Mouse (Mus musculus): ENCODE data around the gene Ccl9.

Ccl9 gene

GRCm38 (mm10) chr11:83538705-83539314, 39.6 kb downstream of the Ccl9 start:
- no peak for DNase-seq (ENCODE audit: inconsistent ontology term)

DNA sequence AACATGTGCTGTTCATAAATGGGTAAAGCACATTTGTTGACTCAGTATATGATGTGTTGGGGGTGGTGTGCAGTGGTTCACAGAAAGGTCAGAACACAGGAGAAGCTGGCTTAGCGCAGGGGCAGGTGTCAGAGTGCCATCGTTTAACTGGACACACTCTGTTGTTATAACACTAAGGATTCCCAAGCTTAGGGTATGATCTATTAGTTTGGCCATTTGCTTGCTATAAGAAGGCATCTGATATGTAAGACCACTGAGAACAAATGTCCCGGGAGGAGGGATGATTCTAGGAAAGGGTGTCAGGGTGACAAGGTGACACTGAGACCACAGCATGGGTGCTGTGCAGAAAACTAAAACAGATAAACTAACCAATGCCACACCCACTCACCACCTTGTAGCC, 41.6 kb downstream of the Ccl9 start:
- no peak for DNase-seq (ENCODE audit: inconsistent ontology term)

DNA sequence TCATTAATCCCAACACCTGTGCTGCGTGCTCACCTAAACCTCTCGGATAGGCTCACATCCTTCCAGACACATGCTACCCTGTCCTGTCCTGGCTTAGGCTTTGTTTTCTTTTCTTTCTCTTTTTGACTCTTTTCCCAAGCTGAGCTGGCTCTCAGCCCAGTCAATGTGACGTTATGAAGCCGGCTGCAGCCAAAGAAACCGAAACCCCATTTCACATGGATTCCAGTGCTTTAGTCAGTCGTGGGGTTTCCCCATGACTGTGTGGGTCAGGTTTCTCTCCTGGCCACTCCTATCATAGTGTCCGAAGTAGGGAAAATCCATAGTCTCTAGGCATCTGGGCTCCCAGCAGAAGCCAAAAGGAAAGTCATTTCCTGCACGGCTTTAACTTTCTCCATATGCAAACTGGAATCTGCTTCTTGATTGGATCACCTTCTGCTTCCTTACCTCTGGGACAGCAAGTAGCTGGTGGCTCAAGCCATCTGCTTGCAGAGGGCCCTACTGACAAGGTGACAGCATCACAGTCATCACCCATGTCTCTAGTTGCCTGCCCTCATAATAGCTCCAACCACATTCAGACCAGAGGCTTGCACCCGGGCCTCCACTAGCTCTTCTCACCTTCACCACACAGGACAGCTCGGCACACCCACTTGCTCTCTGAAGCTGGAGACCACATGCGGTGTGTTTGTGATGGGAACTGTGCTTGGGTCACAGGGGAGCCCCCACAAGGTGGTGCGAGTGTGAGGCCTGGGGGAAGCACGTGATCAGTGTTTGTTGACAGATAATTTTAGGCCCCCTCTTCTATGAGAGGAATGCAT, 43.6 kb downstream of the Ccl9 start:
- peak; percentile 89 for DNase-seq (ENCODE audit: inconsistent ontology term)

GRCm38 (mm10) chr11:83534143-83534542, 44.3 kb downstream of the Ccl9 start:
- no peak for DNase-seq (ENCODE audit: inconsistent ontology term)

GRCm38 (mm10) chr11:83533192-83533591, 45.2 kb downstream of the Ccl9 start:
- DNase-seq (ENCODE audit: inconsistent ontology term): no peak

DNA sequence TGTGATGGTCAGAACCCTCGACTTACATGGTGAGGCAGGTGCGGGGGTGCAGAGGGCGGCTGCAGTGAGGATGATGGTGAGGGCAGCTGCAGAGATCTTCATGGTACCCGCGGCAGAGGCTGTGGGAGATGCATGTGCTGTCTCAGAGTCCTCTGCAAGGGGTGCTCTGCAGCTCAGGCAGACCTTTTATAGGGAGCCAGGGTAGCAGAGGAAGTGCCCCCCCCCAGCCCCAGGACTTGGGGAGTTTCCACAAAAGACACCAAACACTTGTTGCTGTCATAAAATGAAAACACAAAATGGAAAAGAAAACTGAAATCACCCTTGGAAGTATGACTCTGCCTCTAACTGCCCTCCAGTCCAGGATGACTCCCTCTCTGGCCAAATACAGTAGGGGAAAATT, 48.1 kb downstream of the Ccl9 start, which contains the start of gene Ccl5:
Gene Ccl5, minus strand, starts transcription at position 159 of the 400 bp plus-strand sequence.
- DNase-seq (ENCODE audit: inconsistent ontology term): no peak

- no peak for DNase-seq (ENCODE audit: inconsistent ontology term)
These were observed 49.4 kb downstream of the Ccl9 start for GRCm38 (mm10) chr11:83529024-83529423.
